In the genomic region with DNA sequence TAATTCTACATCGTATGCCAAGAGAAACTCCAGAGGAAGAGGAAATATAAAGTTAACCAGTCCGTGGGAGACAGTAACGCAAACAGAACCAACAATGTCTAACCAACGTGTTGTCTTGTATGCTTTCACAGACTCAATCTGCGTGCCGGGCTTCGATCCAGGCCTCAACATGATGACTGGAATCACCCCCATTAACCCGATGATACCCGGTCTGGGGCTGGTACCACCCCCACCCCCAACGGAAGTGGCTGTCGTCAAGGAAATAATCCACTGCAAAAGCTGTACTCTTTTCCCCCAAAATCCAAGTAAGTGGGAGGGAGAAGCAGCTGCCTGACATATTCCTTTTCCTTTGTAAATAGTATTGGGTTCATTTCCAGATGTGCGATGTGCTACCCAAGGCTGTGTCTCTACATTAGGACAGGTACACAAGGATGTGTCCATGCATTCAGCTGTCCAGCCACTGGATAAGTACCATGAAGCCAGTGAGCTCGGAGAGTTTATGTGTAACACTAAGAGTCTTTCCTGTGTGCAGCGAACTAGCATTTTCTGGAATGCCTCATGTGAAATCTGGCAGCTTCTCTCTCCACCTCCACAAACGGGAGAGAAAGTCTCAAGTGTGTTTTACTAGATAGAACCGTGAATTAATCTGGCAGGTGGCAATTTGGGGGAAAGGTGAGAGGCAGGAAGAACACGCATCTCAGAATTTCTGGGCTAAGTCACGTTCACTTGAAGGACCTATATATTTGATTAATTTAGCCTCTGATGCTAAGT, we compare ENCODE assay signal across 20 mouse cellular contexts.
A peak's percentile ranks its signal among the peaks of the same experiment; 100 is the strongest.
DNase-seq lines count a peak whose midpoint lies in the region; ATAC-seq and TF ChIP-seq lines count a peak whose summit lies in the region.
"Had no signal": no experiment of that assay in that cellular context is flagged by ENCODE, and none has a peak within 500 bp of the region (broad histone marks: within the 10 kb centered on the region; RNA-seq: fewer than 3 reads in every experiment).

No protein-coding gene starts in this region.

- no peaks in the 10 kb centered on the region for H3K9me3 ChIP-seq in forebrain, embryonic 14.5 days (replicated peaks; ENCODE audit: control insufficient read depth, low read length)
- H3K9me3 ChIP-seq in forebrain, embryonic 12.5 days = no peaks in the 10 kb centered on the region
- no peaks in the 10 kb centered on the region for H3K9me3 ChIP-seq in midbrain, embryonic 11.5 days (ENCODE audit: control insufficient read depth, low read length)
- no peaks in the 10 kb centered on the region for H3K9me3 ChIP-seq in midbrain, embryonic 13.5 days
- H3K9me3 ChIP-seq in forebrain, postnatal 0 days (ENCODE audit: low read length) = no peaks in the 10 kb centered on the region
- H3K9me3 ChIP-seq: midbrain, embryonic 12.5 days had no signal

- 74% methylated on average over 18 of the region's 18 CpGs for WGBS in forebrain, embryonic 14.5 days
- WGBS in forebrain, embryonic 12.5 days = 89% methylated on average over 18 of the region's 18 CpGs
- WGBS in midbrain, embryonic 11.5 days = 88% methylated on average over 18 of the region's 18 CpGs
- 85% methylated on average over 18 of the region's 18 CpGs for WGBS in midbrain, embryonic 13.5 days
- 55% methylated on average over 18 of the region's 18 CpGs for WGBS in forebrain, postnatal 0 days

- H3K4me1 ChIP-seq in forebrain, embryonic 14.5 days (ENCODE audit: control insufficient read depth, insufficient read depth, low read length) = peaks cover 27% of the 10 kb centered on the region
- H3K4me1 ChIP-seq in forebrain, embryonic 12.5 days = peaks cover 39% of the 10 kb centered on the region
- peaks cover 8% of the 10 kb centered on the region; the same call in 1 of the 2 replicates for H3K4me1 ChIP-seq in midbrain, embryonic 11.5 days (ENCODE audit: control insufficient read depth, insufficient read depth, low read length)
- peaks cover 44% of the 10 kb centered on the region for H3K4me1 ChIP-seq in midbrain, embryonic 13.5 days (replicated peaks)
- H3K4me1 ChIP-seq in forebrain, postnatal 0 days (ENCODE audit: insufficient read depth) = peaks cover 14% of the 10 kb centered on the region; the same call in 1 of the 2 replicates

- H3K9ac ChIP-seq in forebrain, embryonic 14.5 days (ENCODE audit: low read length) = no peak overlapping the region
- no peak overlapping the region for H3K9ac ChIP-seq in forebrain, embryonic 12.5 days
- H3K9ac ChIP-seq in midbrain, embryonic 11.5 days (ENCODE audit: low read length) = no peak overlapping the region
- H3K9ac ChIP-seq in midbrain, embryonic 13.5 days (replicated peaks) = no peak overlapping the region
- no peak overlapping the region for H3K9ac ChIP-seq in forebrain, postnatal 0 days
- H3K9ac ChIP-seq: midbrain, embryonic 12.5 days had no signal

- H3K4me3 ChIP-seq in forebrain, embryonic 14.5 days (ENCODE audit: low read depth, low read length) = no peak overlapping the region
- no peak overlapping the region for H3K4me3 ChIP-seq in forebrain, embryonic 12.5 days (replicated peaks)
- H3K4me3 ChIP-seq in layer of hippocampus, adult 2 months = no peak overlapping the region
- no peak overlapping the region for H3K4me3 ChIP-seq in midbrain, embryonic 11.5 days (ENCODE audit: low read depth, low read length)
- no peak overlapping the region for H3K4me3 ChIP-seq in midbrain, embryonic 13.5 days (replicated peaks)
- H3K4me3 ChIP-seq in forebrain, postnatal 0 days (ENCODE audit: low read depth, low read length) = no peak overlapping the region
- H3K4me3 ChIP-seq: midbrain, embryonic 12.5 days; myocyte had no signal

- no peaks in the 10 kb centered on the region for H3K36me3 ChIP-seq in forebrain, embryonic 14.5 days (ENCODE audit: control insufficient read depth, insufficient read depth, low read length)
- H3K36me3 ChIP-seq in forebrain, embryonic 12.5 days (replicated peaks) = no peaks in the 10 kb centered on the region
- no peaks in the 10 kb centered on the region for H3K36me3 ChIP-seq in midbrain, embryonic 11.5 days (ENCODE audit: control insufficient read depth, insufficient read depth, low read length)
- H3K36me3 ChIP-seq in midbrain, embryonic 13.5 days = no peaks in the 10 kb centered on the region
- no peaks in the 10 kb centered on the region for H3K36me3 ChIP-seq in forebrain, postnatal 0 days (ENCODE audit: insufficient read depth)
- H3K36me3 ChIP-seq: midbrain, embryonic 12.5 days had no signal

- ATAC-seq in forebrain, embryonic 14.5 days = no peak
- ATAC-seq in forebrain, embryonic 12.5 days (ENCODE audit: low FRiP score) = no peak
- no peak for ATAC-seq in midbrain, embryonic 11.5 days (ENCODE audit: low FRiP score)
- no peak for ATAC-seq in midbrain, embryonic 13.5 days
- ATAC-seq in forebrain, postnatal 0 days = no peak
- ATAC-seq: intestine, embryonic 16.5 days; lung, postnatal 0 days had no signal

- H3K27me3 ChIP-seq in forebrain, embryonic 14.5 days (replicated peaks; ENCODE audit: control insufficient read depth, insufficient read depth, low read length) = no peaks in the 10 kb centered on the region
- H3K27me3 ChIP-seq in forebrain, embryonic 12.5 days = no peaks in the 10 kb centered on the region
- H3K27me3 ChIP-seq in midbrain, embryonic 11.5 days (ENCODE audit: control insufficient read depth, insufficient read depth, low read length) = no peaks in the 10 kb centered on the region
- H3K27me3 ChIP-seq in midbrain, embryonic 13.5 days = no peaks in the 10 kb centered on the region
- no peaks in the 10 kb centered on the region for H3K27me3 ChIP-seq in forebrain, postnatal 0 days (ENCODE audit: insufficient read depth, low read length)
- H3K27me3 ChIP-seq: CH12.LX; midbrain, embryonic 12.5 days had no signal

- H3K27ac ChIP-seq in forebrain, embryonic 14.5 days (ENCODE audit: low read depth, low read length) = peak overlapping the region; percentile 44; the same call in 1 of the 2 replicates
- H3K27ac ChIP-seq in forebrain, embryonic 12.5 days = no peak overlapping the region
- H3K27ac ChIP-seq in layer of hippocampus, adult 2 months = peak overlapping the region; percentile 65
- no peak overlapping the region for H3K27ac ChIP-seq in midbrain, embryonic 11.5 days (ENCODE audit: low read depth, low read length)
- no peak overlapping the region for H3K27ac ChIP-seq in midbrain, embryonic 13.5 days
- H3K27ac ChIP-seq in forebrain, postnatal 0 days (ENCODE audit: low read depth, low read length) = peak overlapping the region; percentile 62
- H3K27ac ChIP-seq: midbrain, embryonic 12.5 days; stomach, postnatal 0 days had no signal

- H3K4me2 ChIP-seq in forebrain, embryonic 14.5 days (ENCODE audit: low read length) = no peak overlapping the region
- no peak overlapping the region for H3K4me2 ChIP-seq in forebrain, embryonic 12.5 days
- H3K4me2 ChIP-seq in midbrain, embryonic 11.5 days = no peak overlapping the region
- no peak overlapping the region for H3K4me2 ChIP-seq in midbrain, embryonic 13.5 days (replicated peaks)
- H3K4me2 ChIP-seq in forebrain, postnatal 0 days (ENCODE audit: low read depth) = no peak overlapping the region
- H3K4me2 ChIP-seq: midbrain, embryonic 12.5 days had no signal

- no peak for DNase-seq in forebrain, embryonic 14.5 days (ENCODE audit: low spot score)
- no peak for DNase-seq in layer of hippocampus, adult 2 months (ENCODE audit: low spot score in 2 of 2)
- no peak for DNase-seq in layer of hippocampus, postnatal 36 days
- DNase-seq in midbrain, embryonic 11.5 days (ENCODE audit: low spot score, missing footprints) = peak; percentile 72
- peak; percentile 41 for DNase-seq in forebrain, postnatal 0 days
- DNase-seq in thymus, adult 18-20 months = no peak
- DNase-seq: adrenal gland, postnatal 25 days; cerebellum, adult 2 months; gastrocnemius, postnatal 36 days; kidney, postnatal 4 days; liver; thymus, postnatal 36 days had no signal

- TF ChIP-seq CTCF in layer of hippocampus, adult 2 months (conservative IDR thresholded peaks at IDR 0.05) = no peak
- no peak for TF ChIP-seq CTCF in forebrain, postnatal 0 days (IDR thresholded peaks at IDR 0.05; ENCODE audit: low read depth)

Comparison
In these comparisons a context has a peak if more than half of its experiments do, and no peak if none do; other contexts are left out.
1. DNase-seq: peak in midbrain, embryonic 11.5 days (single experiment) and forebrain, postnatal 0 days (single experiment); none in forebrain, embryonic 14.5 days (single experiment), layer of hippocampus, adult 2 months (0 of 2), layer of hippocampus, postnatal 36 days (0 of 2) and thymus, adult 18-20 months (0 of 2).
2. H3K27ac ChIP-seq: peak in forebrain, embryonic 14.5 days (single experiment), layer of hippocampus, adult 2 months (single experiment) and forebrain, postnatal 0 days (single experiment); none in forebrain, embryonic 12.5 days (single experiment), midbrain, embryonic 11.5 days (single experiment) and midbrain, embryonic 13.5 days (single experiment).